Mouse (Mus musculus): ENCODE results near the gene Psd4.

Psd4 gene

GRCm38 (mm10) chr2:24435699-24436098 lies 68.3 kb downstream of the Psd4 start:
- no peak for DNase-seq (ENCODE audit: low spot score)

GRCm38 (mm10) chr2:24440056-24440455 lies 72.7 kb downstream of the Psd4 start:
- no peak for DNase-seq (ENCODE audit: low spot score)

- no peak for DNase-seq (ENCODE audit: low spot score)
Measured at GRCm38 (mm10) chr2:24441899-24442298, 74.5 kb downstream of the Psd4 start.

- DNase-seq (ENCODE audit: low spot score), result no peak
Measured at GRCm38 (mm10) chr2:24442303-24442925, 75.0 kb downstream of the Psd4 start.

- DNase-seq (ENCODE audit: low spot score), result no peak
Measured at GRCm38 (mm10) chr2:24443256-24443790, 75.9 kb downstream of the Psd4 start.

GRCm38 (mm10) chr2:24449111-24449510 lies 81.7 kb downstream of the Psd4 start:
- no peak for DNase-seq (ENCODE audit: low spot score)

- DNase-seq (ENCODE audit: low spot score), result no peak
Measured at GRCm38 (mm10) chr2:24453206-24453605, 85.8 kb downstream of the Psd4 start.

GRCm38 (mm10) chr2:24454429-24455011 lies 87.1 kb downstream of the Psd4 start:
- no peak for DNase-seq (ENCODE audit: low spot score)

GRCm38 (mm10) chr2:24455057-24455855 lies 87.9 kb downstream of the Psd4 start:
- DNase-seq (ENCODE audit: low spot score), result peak; percentile 49

- no peak for DNase-seq (ENCODE audit: low spot score)
Measured at GRCm38 (mm10) chr2:24456841-24457240, 89.5 kb downstream of the Psd4 start.

GRCm38 (mm10) chr2:24460112-24460807 lies 92.9 kb downstream of the Psd4 start:
- DNase-seq (ENCODE audit: low spot score), result no peak

- DNase-seq (ENCODE audit: low spot score), result peak; percentile 86
Measured at GRCm38 (mm10) chr2:24460808-24461127, 93.4 kb downstream of the Psd4 start.
